Mouse (Mus musculus) B cell, adult 2 months (primary cell): ENCODE results near the gene Gckr.
"Not testable (repeated sequence)": the region's sequence is repeated elsewhere in the genome, so short reads cannot be mapped to it uniquely, and the experiment has no call there.

ENCODE experiments used
- DNase-seq, 2 experiments: peaks; one replicate each; pipeline ENCODE4 v3.0.0; 2022

The Gckr gene

GRCm38 (mm10) chr5:31295606-31296141 lies 1.6 kb upstream of the Gckr start, which contains the start of gene Fndc4:
Gene Fndc4 (minus strand): TSS chr5:31296080.
- peak in 1 of 2 experiments; percentile 19 for DNase-seq

GRCm38 (mm10) chr5:31297981-31298380 lies 738 bp downstream of the Gckr start:
- no peak for DNase-seq

GRCm38 (mm10) chr5:31298486-31298885 lies 1.2 kb downstream of the Gckr start:
- DNase-seq: no peak

- no peak for DNase-seq
These were observed 4.6 kb downstream of the Gckr start for GRCm38 (mm10) chr5:31301866-31302265.

GRCm38 (mm10) chr5:31303093-31303492 lies 5.8 kb downstream of the Gckr start:
- DNase-seq: no peak

GRCm38 (mm10) chr5:31312806-31313205 lies 15.6 kb downstream of the Gckr start:
- DNase-seq: no peak

GRCm38 (mm10) chr5:31322776-31323175 lies 25.5 kb downstream of the Gckr start:
- no peak for DNase-seq

- DNase-seq: peak; percentile 12 to 16
These were observed 26.8 kb downstream of the Gckr start for GRCm38 (mm10) chr5:31324085-31324484.

- DNase-seq: peak; percentile 45
These were observed 29.6 kb downstream of the Gckr start for GRCm38 (mm10) chr5:31326850-31327249.

GRCm38 (mm10) chr5:31328255-31328654 lies 31.0 kb downstream of the Gckr start:
- DNase-seq: peak; percentile 66 to 67

- DNase-seq: not testable (repeated sequence)
These were observed 60.3 kb downstream of the Gckr start for GRCm38 (mm10) chr5:31357586-31357985.

- no peak for DNase-seq
These were observed 63.7 kb downstream of the Gckr start for GRCm38 (mm10) chr5:31360955-31361354.
